Mouse (Mus musculus) liver, embryonic 11.5 days (tissue): ENCODE measurements around the gene Pdcd2l. TPM values are rescaled to one million over a fixed set of nuclear protein-coding genes. Genes with fewer than 3 reads are reported as not detected.
A peak's percentile ranks its signal among the peaks of the same experiment; 100 is the strongest.

ENCODE experiments used
- ATAC-seq: fragments of 200-750 bp; cut with Nextera tagmentation; replicated peaks from 2 replicates; pipeline ENCODE4 v1.8.0; 2017; ENCODE audit warnings: moderate number of reproducible peaks, mild to moderate bottlenecking, moderate TSS enrichment, moderate library complexity; ENCODE audit not compliant: low FRiP score
- DNase-seq: peaks from one replicate; pipeline ENCODE4 v3.0.0-alpha.2; 2017; ENCODE audit warnings: low spot score
- H3K27ac ChIP-seq: fragments of 300-500 bp; sonication (generic); 2 replicates; pipeline ENCODE4 v1.5.1; 2014; ENCODE audit warnings: mild to moderate bottlenecking, low read depth, low read length, control low read depth
- H3K27me3 ChIP-seq: fragments of 300-500 bp; sonication (generic); replicated peaks from 2 replicates; pipeline ENCODE4 v1.6.1; 2014; ENCODE audit warnings: low read length, mixed read lengths; ENCODE audit not compliant: control insufficient read depth, insufficient read depth
- H3K36me3 ChIP-seq: fragments of 300-500 bp; sonication (generic); 2 replicates; pipeline ENCODE4 v1.6.1; 2014; ENCODE audit warnings: mild to moderate bottlenecking, low read length, moderate library complexity, mixed read lengths; ENCODE audit not compliant: control insufficient read depth, insufficient read depth
- H3K4me1 ChIP-seq: fragments of 300-500 bp; sonication (generic); replicated peaks from 2 replicates; pipeline ENCODE4 v1.6.1; 2014; ENCODE audit warnings: low read length, mixed read lengths; ENCODE audit not compliant: control insufficient read depth, insufficient read depth
- H3K4me2 ChIP-seq: fragments of 300-500 bp; sonication (generic); 2 replicates; pipeline ENCODE4 v1.6.1; 2014; ENCODE audit warnings: mild to moderate bottlenecking, control low read depth, moderate library complexity
- H3K4me3 ChIP-seq: fragments of 300-500 bp; sonication (generic); 2 replicates; pipeline ENCODE4 v1.5.1; 2014; ENCODE audit warnings: low read depth, low read length, control low read depth
- H3K9ac ChIP-seq: fragments of 300-500 bp; sonication (generic); 2 replicates; pipeline ENCODE4 v1.6.1; 2014; ENCODE audit warnings: low read depth, low read length, control low read depth
- H3K9me3 ChIP-seq: fragments of 300-500 bp; sonication (generic); 2 replicates; pipeline ENCODE4 v1.6.1; 2016; ENCODE audit warnings: low read length, inconsistent platforms, mixed read lengths; ENCODE audit not compliant: control insufficient read depth
- WGBS: fragments of 180-500 bp; shearing (Covaris S2); extraction: QIAGEN DNeasy Blood & Tissue Kit; methylation state at CpG from one replicate; pipeline ENCODE4 v1.1.7; 2014; 5-methylcytosine and 5-hydroxymethylcytosine counted together
- polyA plus RNA-seq: library from polyadenylated mRNA; unstranded; fragments of >200 nt; fragmentation: Nextera tagmentation; extraction: Ambion mirVana; gene quantifications from 2 replicates; pipeline ENCODE4 v1.2.1, GENCODE M21; 2014

Pdcd2l gene
- polyA plus RNA-seq, 1 experiment from 2014 or later, result 62.8 TPM

DNA sequence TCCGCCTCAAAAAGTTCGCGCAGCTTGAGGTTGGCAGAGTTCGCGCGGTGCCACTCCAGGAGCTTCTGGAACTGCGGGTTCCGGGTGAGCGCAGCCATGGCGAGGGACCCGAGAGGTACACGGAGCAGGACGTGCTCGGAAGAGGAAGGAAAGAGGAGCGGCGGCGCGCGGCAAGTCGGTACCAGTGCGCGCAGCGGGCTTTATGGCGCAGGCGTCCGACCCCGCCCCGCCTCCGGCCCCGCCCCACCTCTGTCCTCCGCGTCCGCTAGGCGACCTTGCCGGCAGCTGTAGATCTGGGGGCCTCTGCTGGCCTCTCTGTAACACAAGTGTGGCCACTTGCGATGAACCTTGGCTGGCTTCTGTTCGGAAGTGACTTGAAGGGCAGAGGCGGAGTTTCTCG, 33.7 kb upstream of the Pdcd2l start, which contains the start of gene Gpi1:
Gpi1 (minus strand) TSS at position 221 of the 400 bp plus-strand sequence.
- ATAC-seq (peak; percentile 72), DNase-seq (peak; percentile 89)
- no peaks in the 10 kb centered on the region for H3K9me3 ChIP-seq
- under 1% methylated on average over 39 of the region's 39 CpGs for WGBS
- peak within 1 kb of the TSS; percentile 98 for H3K4me2 ChIP-seq
- H3K27ac ChIP-seq, result peak within 1 kb of the TSS; percentile 63
- no peaks in the 10 kb centered on the region for H3K27me3 ChIP-seq
- peak within 1 kb of the TSS; percentile 79 for H3K9ac ChIP-seq
- H3K4me1 ChIP-seq, result peaks cover 40% of the 10 kb centered on the region
- H3K4me3 ChIP-seq, result peak within 1 kb of the TSS; percentile 66
- peaks cover 31% of the 10 kb centered on the region for H3K36me3 ChIP-seq

DNA sequence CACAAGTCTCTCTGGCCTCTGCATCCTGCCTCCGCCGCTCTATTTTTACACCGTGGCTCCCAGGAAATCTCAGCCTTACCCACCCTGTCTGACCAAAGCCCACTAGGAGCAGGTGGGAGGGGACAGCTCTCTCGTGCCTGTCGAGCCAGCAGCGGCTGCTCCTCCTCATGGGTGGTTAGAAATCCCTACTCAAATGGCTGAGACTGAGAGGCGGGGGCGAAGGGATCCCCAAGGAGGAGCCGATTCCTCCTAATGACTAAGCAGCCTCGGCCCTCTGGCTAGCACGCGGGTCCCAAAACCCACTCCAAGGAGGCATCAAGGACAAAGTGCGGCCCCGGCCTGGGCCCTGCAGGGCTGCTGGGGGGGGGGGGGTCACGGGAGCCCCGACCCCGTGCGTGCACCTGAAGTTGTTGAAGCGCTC, 33.2 kb upstream of the Pdcd2l start:
- Histone ChIP-seq H3K27ac (peak overlapping the region; percentile 63), H3K36me3 (peaks cover 35% of the 10 kb centered on the region), H3K9me3 (no peaks in the 10 kb centered on the region), H3K4me3 (peak overlapping the region; percentile 66), H3K9ac (peak overlapping the region; percentile 79), H3K4me2 (peak overlapping the region; percentile 98), H3K27me3 (no peaks in the 10 kb centered on the region), H3K4me1 (peaks cover 40% of the 10 kb centered on the region)
- ATAC-seq (no peak), DNase-seq (no peak)
- 0% methylated on average over 19 of the region's 19 CpGs for WGBS

DNA sequence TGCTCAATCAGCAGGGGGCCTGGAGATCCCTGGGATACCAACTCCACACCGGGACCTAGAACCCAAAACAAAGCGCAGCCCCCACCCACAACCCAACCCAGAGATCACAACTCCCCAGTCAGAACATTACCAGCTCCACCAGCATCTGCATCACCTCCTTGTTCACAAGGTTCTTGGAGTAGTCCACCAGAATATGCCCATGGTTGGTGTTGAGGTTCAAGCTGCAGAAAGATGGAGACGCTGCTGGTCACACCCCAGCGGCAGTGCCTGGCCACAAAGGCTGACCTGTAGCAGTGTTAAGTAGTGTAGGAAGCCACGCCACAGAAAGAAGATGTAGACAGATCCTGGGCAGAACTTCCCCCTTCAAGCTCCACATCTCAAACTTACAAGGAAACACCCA, 32.7 kb upstream of the Pdcd2l start:
- no peak for DNase-seq
- peak overlapping the region; percentile 63; the same call in 1 of the 2 replicates for H3K27ac ChIP-seq
- H3K4me2 ChIP-seq, result peak overlapping the region; percentile 98
- no peaks in the 10 kb centered on the region for H3K27me3 ChIP-seq
- no peaks in the 10 kb centered on the region for H3K9me3 ChIP-seq
- WGBS, result 23% methylated on average over 5 of the region's 5 CpGs
- no peak for ATAC-seq
- H3K4me1 ChIP-seq, result peaks cover 40% of the 10 kb centered on the region
- peak overlapping the region; percentile 79 for H3K9ac ChIP-seq
- H3K4me3 ChIP-seq, result peak overlapping the region; percentile 66
- peaks cover 39% of the 10 kb centered on the region for H3K36me3 ChIP-seq

DNA sequence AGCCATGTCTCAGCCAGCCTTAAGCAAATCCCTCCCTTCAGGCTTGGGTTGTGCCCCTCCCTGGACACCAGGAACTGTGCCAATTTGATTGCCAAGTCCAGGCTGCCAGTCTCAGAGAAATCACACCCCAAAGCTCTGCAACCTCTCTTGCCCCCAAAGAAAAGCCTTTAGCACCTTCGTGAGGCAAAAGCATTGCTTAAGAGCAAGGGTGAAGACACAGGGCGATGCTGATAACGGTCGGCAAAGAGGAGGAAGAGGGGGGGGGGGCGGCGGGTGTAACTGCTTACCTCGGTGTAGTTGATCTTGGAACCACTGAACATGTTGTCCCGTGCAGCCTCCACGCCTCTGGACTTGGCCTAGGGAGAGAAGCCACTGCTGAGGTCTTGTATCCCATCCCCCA, 32.2 kb upstream of the Pdcd2l start:
- no peak for DNase-seq
- Histone ChIP-seq H3K36me3 (peaks cover 44% of the 10 kb centered on the region), H3K4me1 (peaks cover 40% of the 10 kb centered on the region), H3K9me3 (no peaks in the 10 kb centered on the region), H3K4me3 (peak overlapping the region; percentile 66), H3K27me3 (no peaks in the 10 kb centered on the region), H3K27ac (no peak overlapping the region), H3K9ac (peak overlapping the region; percentile 79), H3K4me2 (peak overlapping the region; percentile 98)
- WGBS, result 27% methylated on average over 9 of the region's 9 CpGs
- ATAC-seq, result 0 out of 2 replicates have a peak, but pooled peaks have one; percentile 9

DNA sequence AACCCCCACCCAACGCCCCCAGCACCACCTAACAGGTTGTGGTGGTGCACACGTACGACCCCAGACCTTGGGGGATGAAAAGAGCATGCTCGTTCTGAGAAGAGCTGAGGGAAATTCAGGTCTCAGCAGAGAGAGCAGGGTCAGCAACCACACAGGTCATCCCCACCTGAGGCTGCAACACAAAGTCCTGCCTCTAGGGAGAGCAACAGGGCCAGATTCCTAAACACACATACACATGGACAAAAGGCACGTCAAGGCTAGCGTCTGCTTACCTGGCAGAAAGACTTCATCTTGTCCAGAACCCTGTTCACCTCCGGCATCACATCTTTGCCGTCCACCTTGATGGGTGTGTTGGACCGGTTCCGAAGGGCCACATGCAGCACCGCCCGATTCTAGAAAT, 30.4 kb upstream of the Pdcd2l start:
- peak overlapping the region; percentile 3; the same call in 1 of the 2 replicates for H3K4me3 ChIP-seq
- WGBS, result 90% methylated on average over 12 of the region's 12 CpGs
- no peak for ATAC-seq
- no peaks in the 10 kb centered on the region for H3K27me3 ChIP-seq
- H3K9ac ChIP-seq, result no peak overlapping the region
- H3K4me1 ChIP-seq, result peaks cover 29% of the 10 kb centered on the region
- H3K9me3 ChIP-seq, result no peaks in the 10 kb centered on the region
- no peak overlapping the region for H3K27ac ChIP-seq
- peaks cover 61% of the 10 kb centered on the region for H3K36me3 ChIP-seq
- no peak for DNase-seq
- peak overlapping the region; percentile 98 for H3K4me2 ChIP-seq

DNA sequence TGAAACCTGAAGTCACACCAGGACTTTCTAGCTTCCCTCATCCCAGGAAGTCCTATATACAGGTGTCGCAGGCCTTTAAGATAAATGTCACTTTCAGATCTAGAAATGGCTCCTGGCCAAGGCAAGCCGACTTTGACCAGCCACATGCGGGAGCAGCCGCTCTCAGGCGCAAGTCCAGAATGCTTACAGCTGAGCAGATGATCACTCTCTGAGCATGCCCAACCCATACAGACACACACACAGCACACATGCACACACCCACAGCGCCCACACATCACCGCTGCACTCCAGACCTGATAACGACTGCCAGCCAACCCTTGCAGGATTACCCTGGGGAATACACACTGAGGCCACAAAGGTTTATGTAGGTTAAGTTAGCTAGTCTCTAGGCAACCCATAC, 29.6 kb upstream of the Pdcd2l start:
- Histone ChIP-seq H3K4me2 (peak overlapping the region; percentile 98), H3K9ac (no peak overlapping the region), H3K36me3 (peaks cover 69% of the 10 kb centered on the region), H3K27me3 (no peaks in the 10 kb centered on the region), H3K27ac (no peak overlapping the region), H3K4me1 (peaks cover 29% of the 10 kb centered on the region), H3K9me3 (no peaks in the 10 kb centered on the region), H3K4me3 (no peak overlapping the region; the same call in 1 of the 2 replicates)
- WGBS, result 80% methylated on average over 8 of the region's 8 CpGs
- DNase-seq, result no peak
- no peak for ATAC-seq

DNA sequence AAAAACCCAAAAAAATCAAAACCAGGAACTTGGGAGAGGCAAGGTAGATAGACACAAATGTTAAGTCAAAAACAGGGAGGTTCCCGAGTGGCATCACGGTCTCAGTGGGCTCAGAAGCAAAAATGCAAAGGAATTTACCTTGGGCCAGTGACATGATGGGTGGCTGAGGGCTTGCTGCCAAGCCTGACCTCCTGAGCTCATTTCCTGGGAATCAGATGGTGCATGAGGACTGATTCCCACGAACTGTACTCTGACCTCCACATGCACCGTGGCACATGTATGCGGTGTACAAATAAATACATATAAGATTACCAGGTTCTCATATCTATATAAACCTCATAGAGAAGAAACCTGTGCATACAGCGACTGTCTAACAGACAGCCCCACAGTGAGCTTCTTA, 27.8 kb upstream of the Pdcd2l start:
- Histone ChIP-seq H3K9ac (no peak overlapping the region), H3K4me1 (peaks cover 29% of the 10 kb centered on the region), H3K36me3 (peaks cover 86% of the 10 kb centered on the region), H3K9me3 (no peaks in the 10 kb centered on the region), H3K27me3 (no peaks in the 10 kb centered on the region), H3K4me2 (no peak overlapping the region), H3K4me3 (no peak overlapping the region), H3K27ac (no peak overlapping the region)
- WGBS, result 91% methylated on average over 6 of the region's 6 CpGs
- no peak for ATAC-seq
- DNase-seq, result no peak

DNA sequence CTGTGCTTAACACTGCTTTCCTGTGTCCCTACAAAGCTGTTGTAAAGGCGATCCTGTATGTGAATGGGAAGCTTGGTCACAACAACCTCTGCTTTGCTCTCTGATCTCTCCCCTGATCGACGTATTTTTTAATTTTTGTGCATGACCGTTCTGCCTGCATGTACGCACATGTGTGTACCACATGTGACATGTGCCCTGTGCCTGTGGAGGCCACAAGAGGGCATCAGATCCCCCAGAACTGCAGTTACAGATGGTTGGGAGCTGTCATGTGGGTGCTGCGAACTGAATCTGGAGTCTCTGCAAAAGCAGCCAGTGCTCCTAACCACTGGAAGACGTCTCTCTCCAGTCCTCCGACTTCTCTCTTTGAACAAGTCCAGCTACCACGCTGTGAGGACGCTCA, 25.9 kb upstream of the Pdcd2l start:
- 95% methylated on average over 10 of the region's 10 CpGs for WGBS
- Histone ChIP-seq H3K4me3 (no peak overlapping the region), H3K9ac (no peak overlapping the region), H3K4me1 (peaks cover 11% of the 10 kb centered on the region), H3K27ac (no peak overlapping the region), H3K9me3 (no peaks in the 10 kb centered on the region), H3K4me2 (no peak overlapping the region), H3K36me3 (peaks cover 91% of the 10 kb centered on the region), H3K27me3 (no peaks in the 10 kb centered on the region)
- ATAC-seq (no peak), DNase-seq (no peak)

DNA sequence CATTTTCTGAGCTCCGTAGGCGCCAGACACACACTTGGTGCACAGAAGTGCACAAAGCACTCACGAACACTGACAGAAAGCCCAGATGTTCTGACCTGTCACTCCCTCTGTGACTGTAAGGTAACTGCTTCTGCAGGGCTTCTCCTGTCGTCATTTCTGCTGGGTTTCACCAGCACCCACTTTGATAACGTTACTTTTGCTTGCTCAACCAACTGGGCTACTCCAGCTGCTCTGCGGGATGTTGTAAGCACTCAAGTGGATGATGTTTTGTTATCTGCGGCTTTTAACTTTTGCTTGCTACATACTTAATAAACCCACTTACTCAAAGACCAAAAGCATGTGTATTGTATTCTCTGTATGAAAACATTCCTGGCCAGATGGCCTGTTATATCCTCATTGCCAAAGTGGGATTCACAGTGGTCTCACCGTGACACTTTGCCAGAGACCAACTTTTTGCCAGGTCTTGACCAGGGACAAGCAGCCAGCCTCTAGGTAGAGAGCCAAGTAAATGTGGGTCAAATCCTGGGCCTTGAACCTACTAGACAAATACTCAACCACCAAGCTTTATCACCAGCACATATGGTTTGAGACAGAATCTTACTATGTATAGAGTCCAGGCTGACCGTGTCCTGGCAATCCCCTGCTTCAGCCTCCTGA, 25.3 kb upstream of the Pdcd2l start:
- H3K27me3 ChIP-seq, result no peaks in the 10 kb centered on the region
- H3K4me3 ChIP-seq, result no peak overlapping the region
- H3K9ac ChIP-seq, result no peak overlapping the region
- H3K9me3 ChIP-seq, result no peaks in the 10 kb centered on the region
- H3K4me2 ChIP-seq, result no peak overlapping the region
- ATAC-seq, result no peak
- peaks cover 86% of the 10 kb centered on the region for H3K36me3 ChIP-seq
- DNase-seq, result no peak
- no peak overlapping the region for H3K27ac ChIP-seq
- H3K4me1 ChIP-seq, result peaks cover 8% of the 10 kb centered on the region
- 89% methylated on average over 9 of the region's 9 CpGs for WGBS
